Mouse (Mus musculus) CH12.LX (cell line): ENCODE measurements at regions not wholly inside any gene's neighbourhood (a gene's known extent, or its start where the extent isn't known, plus 50 kb on each side); places are given as distances from the start of the nearest gene placed in this dataset.

Source experiments
- CHD2 ChIP-seq: IDR thresholded peaks from 2 replicates; pipeline ENCODE4 v1.6.1; 2011; ENCODE audit warnings: low read length, improper control_type of control experiment
- CTCF ChIP-seq, 2 experiments: IDR thresholded peaks in 1 of 2; conservative IDR thresholded peaks in 1 of 2; 2 replicates each; pipeline ENCODE4 v1.5.1; 2011 to 2012; ENCODE audit warnings: low read depth in 2 of 2, low read length in 2 of 2, improper control_type of control experiment in 1 of 2, inconsistent platforms in 1 of 2, mild to moderate bottlenecking in 1 of 2, moderate library complexity in 1 of 2
- EP300 ChIP-seq: IDR thresholded peaks from 2 replicates; pipeline ENCODE4 v1.6.1; 2011; ENCODE audit warnings: low read length, improper control_type of control experiment
- ETS1 ChIP-seq: conservative IDR thresholded peaks from 2 replicates; pipeline ENCODE4 v1.6.1; 2012; ENCODE audit warnings: low read depth, mild to moderate bottlenecking, inconsistent platforms, low read length, improper control_type of control experiment, moderate library complexity
- HCFC1 ChIP-seq: IDR thresholded peaks from 2 replicates; pipeline ENCODE4 v1.6.1; 2012; ENCODE audit warnings: low read depth, mild to moderate bottlenecking, inconsistent platforms, low read length, improper control_type of control experiment
- POLR2A ChIP-seq: IDR thresholded peaks from 2 replicates; pipeline ENCODE4 v1.6.1; 2011; ENCODE audit warnings: low read depth, mild to moderate bottlenecking, improper control_type of control experiment, low read length
- POLR2AphosphoS2 ChIP-seq: IDR thresholded peaks from 2 replicates; pipeline ENCODE4 v1.6.1; 2011; ENCODE audit warnings: low read depth, low read length, improper control_type of control experiment
- SMC3 ChIP-seq: IDR thresholded peaks from 2 replicates; pipeline ENCODE4 v1.6.1; 2011; ENCODE audit warnings: low read depth, low read length, improper control_type of control experiment
- ZNF384 ChIP-seq: IDR thresholded peaks from 2 replicates; pipeline ENCODE4 v1.6.1; 2012; ENCODE audit warnings: low read depth, low read length, improper control_type of control experiment, inconsistent platforms

DNA sequence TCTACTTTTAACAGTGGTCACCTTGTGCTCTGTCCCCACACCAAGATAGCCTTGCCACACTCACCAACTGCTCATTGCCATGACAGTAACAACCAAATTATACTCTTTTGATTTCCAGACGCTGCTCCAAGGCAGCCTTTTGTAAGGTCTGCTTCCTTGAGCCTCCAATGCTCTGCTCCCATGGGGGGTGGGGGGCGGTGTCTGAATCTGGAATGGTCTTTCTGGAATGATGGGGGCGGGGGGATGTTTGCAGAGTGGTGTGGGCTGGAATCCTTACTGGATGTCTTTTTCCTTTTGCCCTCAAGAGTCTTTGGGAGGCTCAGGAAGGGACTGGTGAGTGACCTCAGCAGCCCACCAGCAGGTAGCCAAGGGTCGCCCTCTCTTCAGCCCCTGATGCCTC, 131.4 kb upstream of the Lemd2 start:
- no peak for TF ChIP-seq POLR2AphosphoS2
- TF ChIP-seq EP300 = no peak
- no peak for TF ChIP-seq HCFC1
- no peak for TF ChIP-seq CTCF (conservative IDR thresholded peaks at IDR 0.05 in 1 of 2, IDR thresholded peaks at IDR 0.05 in 1 of 2; ENCODE audit: low read depth in 2 of 2, low read length in 2 of 2)
- TF ChIP-seq ETS1 = no peak
- TF ChIP-seq POLR2A = no peak
- TF ChIP-seq CHD2 = no peak
- no peak for TF ChIP-seq ZNF384
- TF ChIP-seq SMC3 = no peak
